32 mouse cellular contexts compared by ENCODE assay signal in the genomic region with DNA sequence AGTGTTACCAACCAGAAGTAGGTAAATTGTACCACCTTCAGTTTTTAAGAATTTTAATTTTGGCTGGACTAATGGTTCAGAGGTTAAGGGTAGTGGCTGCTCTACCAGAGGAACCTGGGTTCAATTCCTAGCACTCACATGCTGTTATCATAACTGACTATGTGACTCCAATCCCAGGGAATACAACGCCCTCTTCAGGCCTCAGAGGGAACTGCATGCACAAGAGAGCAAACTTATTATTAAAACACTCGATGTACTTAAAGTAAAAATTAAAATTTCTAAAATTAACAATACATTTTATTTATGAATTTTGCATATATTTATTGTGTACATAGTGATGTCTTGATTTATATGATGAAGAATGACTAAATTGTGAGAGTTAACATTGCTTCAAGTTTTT. TPM values are rescaled to one million over a fixed set of nuclear protein-coding genes. Genes with fewer than 3 reads are reported as not detected.
DNase-seq lines count a peak whose midpoint lies in the region; ATAC-seq and TF ChIP-seq lines count a peak whose summit lies in the region.
"Had no signal": no experiment of that assay in that cellular context is flagged by ENCODE, and none has a peak within 500 bp of the region (broad histone marks: within the 10 kb centered on the region; RNA-seq: fewer than 3 reads in every experiment).

No protein-coding gene starts in this region.

- DNase-seq in hindbrain, postnatal 0 days (ENCODE audit: low spot score): no peak
- DNase-seq in hindbrain, embryonic 11.5 days (ENCODE audit: low spot score): no peak
- DNase-seq in liver, postnatal 0 days: no peak
- no peak for DNase-seq in hindbrain, embryonic 10.5 days (ENCODE audit: low spot score)
- DNase-seq: adrenal gland, postnatal 10 days; cerebellum, adult 2 months; cerebellum, postnatal 25 days; embryo, embryonic 11 days; kidney, adult 8-10 months; kidney, postnatal 14 days; layer of hippocampus, adult 9-11 months; liver; lung, adult 2 months had no signal

- H3K4me3 ChIP-seq in hindbrain, postnatal 0 days (ENCODE audit: low read length): no peak overlapping the region
- H3K4me3 ChIP-seq in hindbrain, embryonic 11.5 days (ENCODE audit: low read depth, low read length): no peak overlapping the region
- H3K4me3 ChIP-seq in liver, postnatal 0 days (ENCODE audit: low read depth, low read length): no peak overlapping the region
- H3K4me3 ChIP-seq in liver, embryonic 12.5 days: no peak overlapping the region
- H3K4me3 ChIP-seq in E14TG2a.4 (replicated peaks; ENCODE audit: low read length): no peak overlapping the region
- H3K4me3 ChIP-seq in cortical plate, adult 2 months (ENCODE audit: insufficient read depth, low read length): no peak overlapping the region
- no peak overlapping the region for H3K4me3 ChIP-seq in hindbrain, embryonic 10.5 days
- H3K4me3 ChIP-seq: embryonic facial prominence, embryonic 13.5 days; erythroblast, embryonic 14.5 days; forebrain, embryonic 13.5 days; hindbrain, embryonic 12.5 days; limb, embryonic 10.5 days; neural tube, embryonic 15.5 days had no signal

- H3K27me3 ChIP-seq in hindbrain, postnatal 0 days (ENCODE audit: insufficient read depth, low read length): no peaks in the 10 kb centered on the region
- no peaks in the 10 kb centered on the region for H3K27me3 ChIP-seq in hindbrain, embryonic 11.5 days (ENCODE audit: control insufficient read depth, insufficient read depth, low read length)
- no peaks in the 10 kb centered on the region for H3K27me3 ChIP-seq in liver, postnatal 0 days (ENCODE audit: insufficient read depth, low read length)
- H3K27me3 ChIP-seq in liver, embryonic 12.5 days (replicated peaks): no peaks in the 10 kb centered on the region
- no peaks in the 10 kb centered on the region for H3K27me3 ChIP-seq in E14TG2a.4 (ENCODE audit: insufficient read depth, low read length)
- H3K27me3 ChIP-seq in hindbrain, embryonic 10.5 days (ENCODE audit: insufficient read depth, poor library complexity, severe bottlenecking): no peaks in the 10 kb centered on the region
- H3K27me3 ChIP-seq: embryonic facial prominence, embryonic 13.5 days; forebrain, embryonic 13.5 days; hindbrain, embryonic 12.5 days; neural tube, embryonic 15.5 days had no signal

- ATAC-seq in hindbrain, postnatal 0 days: no peak
- ATAC-seq in hindbrain, embryonic 11.5 days (ENCODE audit: low FRiP score): no peak
- ATAC-seq in liver, postnatal 0 days: no peak
- ATAC-seq in liver, embryonic 12.5 days: no peak
- ATAC-seq: forebrain, embryonic 13.5 days; inflammation-experienced regulatory T-cells, adult 6 months; midbrain, embryonic 16.5 days had no signal

- TF ChIP-seq POLR2A in cortical plate, adult 2 months (IDR thresholded peaks at IDR 0.05; ENCODE audit: extremely low read depth, insufficient read depth, low read length): no peak

- H3K9me3 ChIP-seq in hindbrain, postnatal 0 days (ENCODE audit: low read length): no peaks in the 10 kb centered on the region
- H3K9me3 ChIP-seq in hindbrain, embryonic 11.5 days (ENCODE audit: control insufficient read depth, low read length): no peaks in the 10 kb centered on the region
- H3K9me3 ChIP-seq in liver, postnatal 0 days (ENCODE audit: low read length): no peaks in the 10 kb centered on the region
- no peaks in the 10 kb centered on the region for H3K9me3 ChIP-seq in liver, embryonic 12.5 days (replicated peaks)
- no peaks in the 10 kb centered on the region for H3K9me3 ChIP-seq in E14TG2a.4 (ENCODE audit: low read length)
- H3K9me3 ChIP-seq in hindbrain, embryonic 10.5 days: no peaks in the 10 kb centered on the region
- H3K9me3 ChIP-seq: embryonic facial prominence, embryonic 13.5 days; forebrain, embryonic 13.5 days; hindbrain, embryonic 12.5 days; limb, embryonic 10.5 days; neural tube, embryonic 15.5 days had no signal

- WGBS in hindbrain, postnatal 0 days: 91% methylated on average over 2 of the region's 2 CpGs
- 86% methylated on average over 2 of the region's 2 CpGs for WGBS in hindbrain, embryonic 11.5 days
- WGBS in liver, postnatal 0 days (ENCODE audit: insufficient replicate concordance): 67% methylated on average over 2 of the region's 2 CpGs
- WGBS in liver, embryonic 12.5 days (ENCODE audit: insufficient replicate concordance): 56% methylated on average over 2 of the region's 2 CpGs
- WGBS in hindbrain, embryonic 10.5 days: 78% methylated on average over 2 of the region's 2 CpGs

- TF ChIP-seq CTCF in hindbrain, postnatal 0 days (IDR thresholded peaks at IDR 0.05; ENCODE audit: low read depth): peak; percentile 37; the same call in 1 of the 2 replicates
- TF ChIP-seq CTCF in liver, postnatal 0 days (IDR thresholded peaks at IDR 0.05; ENCODE audit: low read depth): peak; percentile 34; the same call in 1 of the 2 replicates
- peak; percentile 80 for TF ChIP-seq CTCF in E14TG2a.4 (conservative IDR thresholded peaks at IDR 0.05; ENCODE audit: low read length)
- 0 out of 2 replicates have a peak, but pooled peaks have one; percentile 1 for TF ChIP-seq CTCF in cortical plate, adult 2 months (IDR thresholded peaks at IDR 0.05; ENCODE audit: extremely low read depth, insufficient read depth, low read length)

- no peak overlapping the region for H3K27ac ChIP-seq in hindbrain, postnatal 0 days
- no peak overlapping the region for H3K27ac ChIP-seq in hindbrain, embryonic 11.5 days (ENCODE audit: low read depth, low read length)
- no peak overlapping the region for H3K27ac ChIP-seq in liver, postnatal 0 days (ENCODE audit: low read depth)
- no peak overlapping the region for H3K27ac ChIP-seq in liver, embryonic 12.5 days
- H3K27ac ChIP-seq in cortical plate, adult 2 months (ENCODE audit: insufficient read depth, low read length): no peak overlapping the region
- H3K27ac ChIP-seq in hindbrain, embryonic 10.5 days: no peak overlapping the region
- H3K27ac ChIP-seq: embryonic facial prominence, embryonic 13.5 days; forebrain, embryonic 13.5 days; hindbrain, embryonic 12.5 days; limb, embryonic 10.5 days; macrophage; neural tube, embryonic 15.5 days had no signal

- no peak overlapping the region for H3K9ac ChIP-seq in hindbrain, postnatal 0 days (replicated peaks; ENCODE audit: low read length)
- no peak overlapping the region for H3K9ac ChIP-seq in hindbrain, embryonic 11.5 days (ENCODE audit: low read depth, low read length)
- H3K9ac ChIP-seq in liver, postnatal 0 days (replicated peaks): no peak overlapping the region
- H3K9ac ChIP-seq in liver, embryonic 12.5 days: no peak overlapping the region
- H3K9ac ChIP-seq: embryonic facial prominence, embryonic 13.5 days; forebrain, embryonic 13.5 days; hindbrain, embryonic 12.5 days; neural tube, embryonic 15.5 days had no signal

- H3K4me2 ChIP-seq in hindbrain, postnatal 0 days (ENCODE audit: low read depth, low read length): no peak overlapping the region
- no peak overlapping the region for H3K4me2 ChIP-seq in hindbrain, embryonic 11.5 days (replicated peaks; ENCODE audit: low read depth, low read length)
- no peak overlapping the region for H3K4me2 ChIP-seq in liver, postnatal 0 days (ENCODE audit: low read depth, low read length)
- no peak overlapping the region for H3K4me2 ChIP-seq in liver, embryonic 12.5 days
- H3K4me2 ChIP-seq: embryonic facial prominence, embryonic 13.5 days; forebrain, embryonic 13.5 days; heart, embryonic 11.5 days; hindbrain, embryonic 12.5 days; neural tube, embryonic 15.5 days had no signal

- no peaks in the 10 kb centered on the region for H3K36me3 ChIP-seq in hindbrain, postnatal 0 days (ENCODE audit: insufficient read depth, low read length)
- 0 out of 2 replicates have a peak, but pooled peaks cover 3% of the 10 kb centered on the region for H3K36me3 ChIP-seq in hindbrain, embryonic 11.5 days (ENCODE audit: control insufficient read depth, insufficient read depth, low read length)
- H3K36me3 ChIP-seq in liver, postnatal 0 days (replicated peaks; ENCODE audit: insufficient read depth, low read length): 0 out of 2 replicates have a peak, but pooled peaks cover 2% of the 10 kb centered on the region
- H3K36me3 ChIP-seq in liver, embryonic 12.5 days: peaks cover 4% of the 10 kb centered on the region; the same call in 1 of the 2 replicates
- H3K36me3 ChIP-seq in E14TG2a.4 (ENCODE audit: insufficient read depth, low read length): peaks cover 66% of the 10 kb centered on the region
- peaks cover 84% of the 10 kb centered on the region for H3K36me3 ChIP-seq in hindbrain, embryonic 10.5 days
- H3K36me3 ChIP-seq: neural tube, embryonic 15.5 days had no signal

- no peaks in the 10 kb centered on the region for H3K4me1 ChIP-seq in hindbrain, postnatal 0 days (ENCODE audit: insufficient read depth, low read length)
- H3K4me1 ChIP-seq in hindbrain, embryonic 11.5 days (replicated peaks; ENCODE audit: control insufficient read depth, insufficient read depth, low read length): no peaks in the 10 kb centered on the region
- no peaks in the 10 kb centered on the region for H3K4me1 ChIP-seq in liver, postnatal 0 days (ENCODE audit: insufficient read depth)
- H3K4me1 ChIP-seq in liver, embryonic 12.5 days: no peaks in the 10 kb centered on the region
- no peaks in the 10 kb centered on the region for H3K4me1 ChIP-seq in E14TG2a.4 (replicated peaks; ENCODE audit: low read depth, low read length)
- no peaks in the 10 kb centered on the region for H3K4me1 ChIP-seq in cortical plate, adult 2 months (ENCODE audit: control insufficient read depth, insufficient read depth, low read length)
- H3K4me1 ChIP-seq in hindbrain, embryonic 10.5 days (replicated peaks): no peaks in the 10 kb centered on the region
- H3K4me1 ChIP-seq: embryonic facial prominence, embryonic 13.5 days; forebrain, embryonic 13.5 days; hindbrain, embryonic 12.5 days; limb, embryonic 10.5 days; neural tube, embryonic 15.5 days had no signal

- no peak for TF ChIP-seq EP300 in liver, postnatal 0 days (IDR thresholded peaks at IDR 0.05; ENCODE audit: low read depth)

RNA-seq across cellular contexts. Expression of a gene that starts 28.1 kb away (rescaled TPM):
- total RNA-seq in hindbrain, postnatal 0 days (2014; rRNA removed): not detected in 2 replicates
- polyA plus RNA-seq in hindbrain, postnatal 0 days (2015; fragmentation: Nextera tagmentation; extraction: Ambion mirVana): not detected in 2 replicates
- not detected in 2 replicates for polyA plus RNA-seq in hindbrain, embryonic 11.5 days (2014; fragmentation: Nextera tagmentation; extraction: Ambion mirVana)
- polyA plus RNA-seq in liver, postnatal 0 days (2015; fragmentation: Nextera tagmentation; extraction: Ambion mirVana): not detected in 2 replicates
- polyA plus RNA-seq in liver, embryonic 12.5 days (2016; fragmentation: Nextera tagmentation; extraction: Ambion mirVana): not detected in 2 replicates
- not detected in 2 replicates for polyA plus RNA-seq in cortical plate, adult 2 months (2012; rRNA removed)
- polyA plus RNA-seq in hindbrain, embryonic 10.5 days (2016; fragmentation: Nextera tagmentation; extraction: Ambion mirVana): not detected in 2 replicates
- total RNA-seq: adrenal gland, postnatal 10 days; gastrocnemius, adult 8-10 months; granulocyte monocyte progenitor cell, adult 5-6 weeks had no signal
- polyA plus RNA-seq: cerebellum, adult 2 months; embryonic facial prominence, embryonic 13.5 days; erythroblast, embryonic 14.5 days; forebrain, embryonic 13.5 days; frontal cortex, adult 2 months; heart, embryonic 11.5 days; heart, postnatal 0 days; hindbrain, embryonic 12.5 days; inflammation-experienced regulatory T-cells, adult 6 months; limb, embryonic 10.5 days; lung, adult 2 months; macrophage; neural tube, embryonic 15.5 days; small intestine, adult 2 months; stomach, embryonic 16.5 days had no signal

Comparison
In these comparisons a context has a peak if more than half of its experiments do, and no peak if none do; other contexts are left out.
1. CTCF ChIP-seq: peak in every context shown above with its lines; median percentile 80 in E14TG2a.4; 37 in hindbrain, postnatal 0 days; 34 in liver, postnatal 0 days; 1 in cortical plate, adult 2 months.